14 mouse cellular contexts compared by ENCODE assay signal in the genomic region with DNA sequence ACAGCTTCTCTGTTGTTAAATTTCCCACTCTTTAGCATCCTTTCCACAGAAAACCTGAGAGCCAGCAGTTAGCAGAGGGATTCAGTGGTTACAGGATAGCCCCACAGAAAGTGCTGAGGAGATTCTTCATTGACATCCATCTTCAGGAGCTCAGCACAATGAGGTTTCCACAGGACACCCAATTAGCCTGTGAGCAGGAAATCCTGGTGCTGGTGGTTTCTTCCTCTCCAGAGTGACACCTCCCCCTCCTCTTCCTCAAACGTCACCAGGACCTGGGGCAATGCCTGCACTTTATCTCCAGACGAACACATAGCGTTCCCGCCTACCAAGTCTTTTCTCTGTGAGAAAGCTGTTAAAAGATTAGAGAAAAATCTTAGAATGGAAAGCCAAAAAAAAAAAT.
DNase-seq lines count a peak whose midpoint lies in the region; ATAC-seq and TF ChIP-seq lines count a peak whose summit lies in the region.
"Had no signal": no experiment of that assay in that cellular context is flagged by ENCODE, and none has a peak within 500 bp of the region (broad histone marks: within the 10 kb centered on the region; RNA-seq: fewer than 3 reads in every experiment).

No protein-coding gene starts in this region.

- no peak overlapping the region for H3K9ac ChIP-seq in hindbrain, embryonic 14.5 days
- H3K9ac ChIP-seq: hindbrain, embryonic 12.5 days had no signal

- H3K4me1 ChIP-seq in lung, adult 2 months (ENCODE audit: control insufficient read depth, insufficient read depth, low read length) = peaks cover 11% of the 10 kb centered on the region
- H3K4me1 ChIP-seq in hindbrain, embryonic 14.5 days (replicated peaks; ENCODE audit: control insufficient read depth, insufficient read depth, low read length) = no peaks in the 10 kb centered on the region
- H3K4me1 ChIP-seq: hindbrain, embryonic 12.5 days had no signal

- no peaks in the 10 kb centered on the region for H3K27me3 ChIP-seq in hindbrain, embryonic 14.5 days (ENCODE audit: control insufficient read depth, insufficient read depth, low read length)
- H3K27me3 ChIP-seq: hindbrain, embryonic 12.5 days had no signal

- TF ChIP-seq POLR2A in lung, adult 2 months (IDR thresholded peaks at IDR 0.05; ENCODE audit: borderline replicate concordance, extremely low read depth, low read depth, low read length) = no peak

- WGBS in lung, adult 2 months = 37% methylated on average over 4 of the region's 4 CpGs
- 95% methylated on average over 4 of the region's 4 CpGs for whole genome bisulfite sequencing in hindbrain, embryonic 14.5 days

- intact Hi-C loops in left cerebral cortex, postnatal 36 days (cut with DNase I) = no loop called here

- H3K4me3 ChIP-seq in lung, adult 2 months (replicated peaks; ENCODE audit: extremely low read depth, low read depth, low read length) = no peak overlapping the region
- no peak overlapping the region for H3K4me3 ChIP-seq in hindbrain, embryonic 14.5 days (replicated peaks; ENCODE audit: low read length)
- H3K4me3 ChIP-seq: hindbrain, embryonic 12.5 days; left cerebral cortex, adult 2 months; myocyte had no signal

- DNase-seq in adrenal gland, adult 2 months = peak; percentile 45
- no peak for DNase-seq in adrenal gland, adult 18-20 months (ENCODE audit: low spot score in 2 of 2)
- peak; percentile 19 to 50 for DNase-seq in lung, adult 18-20 months
- DNase-seq in lung, adult 2 months = no peak
- DNase-seq in kidney, postnatal 14 days = peak; percentile 66
- peak; percentile 33 to 42 for DNase-seq in lung, postnatal 4 days
- no peak for DNase-seq in hindbrain, embryonic 14.5 days (ENCODE audit: low spot score)
- no peak for DNase-seq in left cerebral cortex, postnatal 36 days (ENCODE audit: low spot score in 2 of 2)
- DNase-seq: cerebellum, adult 8-10 months; embryo, embryonic 11 days; liver had no signal

- TF ChIP-seq CTCF in lung, adult 2 months (IDR thresholded peaks at IDR 0.05; ENCODE audit: insufficient read depth, low read length) = no peak

- no peak for ATAC-seq in hindbrain, embryonic 14.5 days (ENCODE audit: low FRiP score)

- no peak overlapping the region for H3K4me2 ChIP-seq in hindbrain, embryonic 14.5 days (replicated peaks)
- H3K4me2 ChIP-seq: hindbrain, embryonic 12.5 days had no signal

- no peak overlapping the region for H3K27ac ChIP-seq in hindbrain, embryonic 14.5 days
- H3K27ac ChIP-seq: hindbrain, embryonic 12.5 days; left cerebral cortex, adult 2 months had no signal

- H3K36me3 ChIP-seq in hindbrain, embryonic 14.5 days (replicated peaks; ENCODE audit: control insufficient read depth, insufficient read depth) = no peaks in the 10 kb centered on the region
- H3K36me3 ChIP-seq: hindbrain, embryonic 12.5 days had no signal

- no peaks in the 10 kb centered on the region for H3K9me3 ChIP-seq in hindbrain, embryonic 14.5 days (ENCODE audit: control insufficient read depth, low read length)
- H3K9me3 ChIP-seq: hindbrain, embryonic 12.5 days had no signal

Comparison
In these comparisons a context has a peak if more than half of its experiments do, and no peak if none do; other contexts are left out.
1. DNase-seq: peak in adrenal gland, adult 2 months (single experiment), lung, adult 18-20 months (2 of 2), kidney, postnatal 14 days (single experiment) and lung, postnatal 4 days (2 of 2); none in adrenal gland, adult 18-20 months (0 of 2), lung, adult 2 months (single experiment), hindbrain, embryonic 14.5 days (single experiment) and left cerebral cortex, postnatal 36 days (0 of 2).